Mouse (Mus musculus) E14TG2a.4 (cell line): ENCODE results near the gene Olfr872.

ENCODE experiments used
- CTCF ChIP-seq: conservative IDR thresholded peaks from 2 replicates; pipeline ENCODE4 v1.5.1; 2014; ENCODE audit warnings: low read length
- NANOG ChIP-seq: IDR thresholded peaks from 2 replicates; pipeline ENCODE4 v1.6.1; 2014; ENCODE audit warnings: borderline replicate concordance, low read length, mixed read lengths
- POU5F1 ChIP-seq: IDR thresholded peaks from 2 replicates; pipeline ENCODE4 v1.6.1; 2014; ENCODE audit warnings: low read length, borderline replicate concordance

DNA sequence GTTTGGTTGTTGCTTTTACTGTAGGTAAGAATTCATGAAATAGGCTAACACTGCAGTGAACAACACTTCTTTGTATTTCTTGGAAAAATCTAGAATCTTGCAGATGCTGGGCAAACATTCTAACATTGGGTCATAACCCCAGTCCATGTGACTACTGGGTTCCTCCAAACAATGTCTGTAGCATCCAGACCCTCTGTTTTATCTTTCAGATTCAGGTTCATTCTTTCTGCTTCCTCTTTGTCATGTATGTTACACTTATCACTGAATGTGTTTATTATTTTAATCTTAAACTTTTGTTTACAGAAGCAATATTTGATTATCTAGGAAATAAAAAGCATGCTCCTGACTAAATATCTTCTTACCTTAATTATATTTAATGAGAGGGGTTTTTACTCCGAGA lies 26.1 kb upstream of the Olfr872 start:
- TF ChIP-seq CTCF (no peak), POU5F1 (no peak), NANOG (no peak)
